Mouse (Mus musculus) stomach, postnatal 0 days (tissue): ENCODE measurements around the gene Manbal.

Source experiments
- CTCF ChIP-seq: IDR thresholded peaks from 2 replicates; pipeline ENCODE4 v1.5.1; 2016; ENCODE audit warnings: antibody characterized with exemption, low read depth, mild to moderate bottlenecking, moderate library complexity
- EP300 ChIP-seq: optimal IDR thresholded peaks from 2 replicates; pipeline ENCODE3; 2016; ENCODE audit warnings: antibody characterized with exemption

- TF ChIP-seq CTCF (no peak), EP300 (no peak)
These were observed 45.1 kb downstream of the Manbal start for GRCm38 (mm10) chr2:157412497-157412896.
